Mouse (Mus musculus) E14TG2a.4 (cell line): ENCODE measurements around the gene Thumpd3.
A peak's percentile ranks its signal among the peaks of the same experiment; 100 is the strongest.

Experiments
- H3K27me3 ChIP-seq: 2 replicates; pipeline ENCODE4 v1.6.1; 2014; ENCODE audit warnings: low read length, control low read depth; ENCODE audit not compliant: insufficient read depth
- H3K36me3 ChIP-seq: 2 replicates; pipeline ENCODE4 v1.6.1; 2014; ENCODE audit warnings: low read length, control low read depth; ENCODE audit not compliant: insufficient read depth
- H3K4me1 ChIP-seq: replicated peaks from 2 replicates; pipeline ENCODE4 v1.6.1; 2014; ENCODE audit warnings: low read depth, low read length, control low read depth
- H3K4me3 ChIP-seq: replicated peaks from 2 replicates; pipeline ENCODE4 v1.5.1; 2014; ENCODE audit warnings: mild to moderate bottlenecking, low read length
- H3K9me3 ChIP-seq: 2 replicates; pipeline ENCODE4 v1.6.1; 2014; ENCODE audit warnings: low read length, control low read depth
- CTCF ChIP-seq: conservative IDR thresholded peaks from 2 replicates; pipeline ENCODE4 v1.5.1; 2014; ENCODE audit warnings: low read length
- NANOG ChIP-seq: IDR thresholded peaks from 2 replicates; pipeline ENCODE4 v1.6.1; 2014; ENCODE audit warnings: borderline replicate concordance, low read length, mixed read lengths
- POU5F1 ChIP-seq: IDR thresholded peaks from 2 replicates; pipeline ENCODE4 v1.6.1; 2014; ENCODE audit warnings: low read length, borderline replicate concordance

Thumpd3 gene

DNA sequence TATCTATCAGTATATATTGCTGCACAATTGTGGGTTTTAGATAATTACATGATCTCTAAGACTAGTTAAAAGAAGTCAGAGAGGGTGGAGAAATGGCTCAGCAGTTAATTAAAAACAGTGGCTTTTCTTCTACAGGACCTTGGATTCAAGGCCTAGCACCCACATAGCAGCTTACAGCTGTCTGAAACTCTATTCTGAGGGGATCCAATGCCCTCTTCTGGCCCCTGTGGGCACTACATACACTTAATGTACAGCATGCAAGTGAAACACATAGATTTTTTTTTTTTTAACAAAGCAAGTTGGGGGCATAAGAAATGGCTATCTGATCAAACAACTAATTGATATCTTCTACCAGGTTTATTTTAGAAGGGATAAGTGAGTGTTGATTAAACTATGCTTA is 57.7 kb downstream of the Thumpd3 start:
- peaks cover 54% of the 10 kb centered on the region for H3K36me3 ChIP-seq
- H3K9me3 ChIP-seq: no peaks in the 10 kb centered on the region
- no peak overlapping the region for H3K4me3 ChIP-seq
- no peaks in the 10 kb centered on the region for H3K27me3 ChIP-seq
- TF ChIP-seq CTCF (peak; percentile 47), POU5F1 (no peak)
- peaks cover 28% of the 10 kb centered on the region for H3K4me1 ChIP-seq

GRCm38 (mm10) chr6:113109378-113109777 is 63.4 kb downstream of the Thumpd3 start:
- no peak overlapping the region for H3K4me3 ChIP-seq
- H3K27me3 ChIP-seq: no peaks in the 10 kb centered on the region
- H3K36me3 ChIP-seq: peaks cover 94% of the 10 kb centered on the region
- no peaks in the 10 kb centered on the region for H3K9me3 ChIP-seq
- TF ChIP-seq POU5F1: no peak
- TF ChIP-seq NANOG: no peak
- TF ChIP-seq CTCF: no peak
- peaks cover 8% of the 10 kb centered on the region; the same call in 1 of the 2 replicates for H3K4me1 ChIP-seq

GRCm38 (mm10) chr6:113109956-113110355 is 63.9 kb downstream of the Thumpd3 start:
- TF ChIP-seq NANOG (no peak), CTCF (no peak), POU5F1 (no peak)
- Histone ChIP-seq H3K4me1 (0 out of 2 replicates have a peak, but pooled peaks cover 3% of the 10 kb centered on the region), H3K9me3 (no peaks in the 10 kb centered on the region), H3K27me3 (no peaks in the 10 kb centered on the region), H3K36me3 (peaks cover 94% of the 10 kb centered on the region), H3K4me3 (no peak overlapping the region)
